Mouse (Mus musculus): ENCODE measurements around the gene Lpcat4.

- TF ChIP-seq CTCF (IDR thresholded peaks at IDR 0.05; ENCODE audit: low read depth) = peak; percentile 92
- TF ChIP-seq EP300 (IDR thresholded peaks at IDR 0.05; ENCODE audit: low read depth) = no peak
These were observed 42.4 kb upstream of the Lpcat4 start for GRCm38 (mm10) chr2:112196859-112197258.

Measured in liver, postnatal 0 days (tissue).